Mouse (Mus musculus) adrenal gland, adult 2 months (tissue): Measurements from ENCODE around the gene Pga5. TPM values are rescaled to one million over a fixed set of nuclear protein-coding genes. Genes with fewer than 3 reads are reported as not detected.

ENCODE experiments used
- DNase-seq: peaks from one replicate; pipeline ENCODE4 v3.0.0; 2021
- long read RNA-seq: library from polyadenylated mRNA; stranded (forward); transcript quantifications from one replicate; pipeline ENCODE4 v2.0.0, GENCODE M21; 2021
- polyA plus RNA-seq: library from polyadenylated mRNA; depleted of rRNA; stranded (reverse); fragments of >200 nt; gene quantifications from 2 replicates; pipeline ENCODE4 v1.2.3, GENCODE M21; 2012; rRNA removed
- total RNA-seq, 2 experiments: library from RNA; stranded (reverse); gene quantifications; 2 replicates each; pipeline ENCODE4 v1.2.3; 2021

The Pga5 gene
- total RNA-seq (not detected), polyA plus RNA-seq (not detected in 2 replicates)
- long read RNA-seq = 0 reads

GRCm38 (mm10) chr19:10677915-10678771 is at the start of gene Pga5:
Gene Pga5 (minus strand): TSS chr19:10678071.
- peak; percentile 83 for DNase-seq

DNA sequence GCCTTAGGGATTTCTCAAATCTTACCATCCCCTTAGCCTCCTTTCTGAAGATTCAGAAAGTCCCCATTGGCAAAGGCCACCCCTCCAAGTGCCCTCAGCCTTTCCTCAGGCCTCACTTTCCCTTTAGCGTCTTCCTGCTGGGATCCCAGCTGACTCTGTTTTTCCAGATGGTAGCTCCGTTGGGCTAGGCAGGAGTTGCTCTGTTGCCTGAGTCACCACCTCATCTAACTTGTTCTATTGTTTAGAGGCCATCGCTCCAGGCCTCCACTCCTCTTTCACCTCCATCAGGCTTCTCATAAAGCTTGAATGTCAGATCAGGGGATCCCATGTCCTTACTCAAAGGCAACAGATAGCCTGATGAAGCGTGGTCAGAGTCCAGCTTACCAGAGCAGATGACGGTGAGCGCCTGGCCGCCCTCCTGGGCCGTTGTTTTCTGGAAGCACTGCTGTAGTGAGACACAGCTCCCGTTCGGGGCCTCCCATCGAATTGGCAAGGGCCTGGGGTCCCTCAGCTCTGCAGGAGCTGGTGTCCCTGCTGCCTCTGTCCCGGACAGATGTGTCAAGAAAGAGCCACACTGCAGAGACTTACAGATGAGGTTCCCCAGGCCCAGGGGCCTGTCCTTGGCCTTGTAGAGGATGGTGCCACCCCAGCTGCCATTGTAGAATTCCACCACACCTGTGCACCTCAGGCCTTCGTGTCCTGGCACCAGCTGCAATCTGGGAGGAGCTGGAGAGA is 46.9 kb upstream of the Pga5 start:
- DNase-seq = no peak

DNA sequence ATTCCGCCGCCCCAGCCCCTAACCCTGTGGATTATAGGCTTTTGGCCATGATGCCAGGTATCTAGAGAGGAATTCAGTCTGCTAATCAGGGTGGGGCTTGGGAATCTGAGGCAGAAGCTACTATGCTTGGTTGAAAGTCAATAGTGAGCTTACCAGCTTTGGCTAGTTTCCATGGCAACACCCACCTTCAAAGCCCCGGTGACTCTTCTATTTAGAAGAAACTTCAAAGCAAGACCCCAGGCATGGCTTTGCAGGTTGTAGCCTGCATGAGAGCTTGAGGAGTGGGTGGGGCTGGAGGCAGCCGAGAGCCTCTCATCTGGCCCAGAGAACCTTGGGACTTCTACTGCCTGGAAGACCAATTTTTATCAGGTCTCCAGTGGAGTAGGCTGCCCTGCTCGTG is 45.8 kb upstream of the Pga5 start:
- no peak for DNase-seq

DNA sequence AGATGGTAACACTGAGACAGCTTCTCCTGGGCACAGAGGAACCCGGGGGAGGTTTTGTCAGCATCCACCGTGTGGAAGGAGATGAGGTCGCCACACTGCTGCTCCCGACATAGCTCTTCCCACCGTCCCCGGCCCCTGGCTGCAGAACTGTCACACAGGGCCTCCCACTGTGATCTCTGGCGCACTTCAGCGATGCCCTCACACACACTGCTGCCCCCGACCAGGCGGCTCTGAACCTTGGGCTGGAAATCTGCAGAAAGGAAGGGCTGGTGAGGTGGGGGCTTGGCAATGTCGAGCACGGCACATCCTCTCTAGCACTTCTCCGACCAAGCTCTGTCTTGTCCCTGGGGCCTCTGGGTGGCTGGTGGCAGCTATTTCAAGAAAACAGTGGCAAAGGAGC is 45.2 kb upstream of the Pga5 start:
- no peak for DNase-seq

DNA sequence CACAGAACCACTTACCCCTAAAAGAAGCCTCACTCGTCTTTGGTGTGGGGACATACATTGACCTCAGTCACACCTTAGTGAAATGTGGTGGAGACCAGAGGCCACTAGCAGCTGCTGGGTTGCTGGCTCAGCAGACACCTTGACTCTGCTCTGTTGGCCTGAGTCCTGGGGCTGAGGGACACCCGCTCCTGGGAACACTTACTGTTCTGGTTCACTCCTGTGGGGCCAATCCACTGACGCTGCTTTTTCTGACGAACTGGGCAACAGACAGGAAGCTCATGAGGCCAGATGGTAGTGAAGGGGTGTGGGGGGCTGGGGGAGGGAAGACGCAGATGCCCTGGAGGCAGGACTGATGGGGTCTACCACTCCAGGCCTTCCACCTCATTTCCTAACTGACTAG is 43.2 kb upstream of the Pga5 start:
- no peak for DNase-seq

GRCm38 (mm10) chr19:10720524-10720923 is 42.7 kb upstream of the Pga5 start:
- DNase-seq = no peak

- DNase-seq = no peak
Measured at GRCm38 (mm10) chr19:10719751-10720150, 41.9 kb upstream of the Pga5 start.

- peak; percentile 28 for DNase-seq
Measured at GRCm38 (mm10) chr19:10718251-10718775, 40.4 kb upstream of the Pga5 start.

- DNase-seq = no peak
Measured at GRCm38 (mm10) chr19:10715476-10715875, 37.6 kb upstream of the Pga5 start.

GRCm38 (mm10) chr19:10714682-10715475 is 37.0 kb upstream of the Pga5 start:
- DNase-seq = peak; percentile 61

DNA sequence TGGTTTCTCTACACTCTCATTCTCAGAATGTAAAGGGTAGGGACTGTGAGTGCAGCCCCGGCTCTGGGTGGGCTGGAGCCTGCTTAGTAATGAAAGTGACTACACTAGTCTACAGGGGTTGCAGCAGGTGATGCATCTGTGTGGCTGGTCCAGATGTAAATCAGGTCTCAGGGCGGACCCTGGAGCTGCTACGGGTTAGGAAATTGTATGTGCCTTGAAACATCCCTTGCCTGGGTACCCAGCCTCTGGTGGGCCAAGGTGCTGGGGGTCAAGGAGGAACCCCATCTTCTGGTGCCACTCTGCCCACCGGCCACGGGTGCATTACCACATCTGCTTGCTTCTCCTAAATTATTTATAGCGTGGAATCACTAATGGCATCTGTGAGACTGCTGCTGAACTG is 36.3 kb upstream of the Pga5 start:
- DNase-seq = no peak

GRCm38 (mm10) chr19:10713551-10713950 is 35.7 kb upstream of the Pga5 start:
- no peak for DNase-seq

DNA sequence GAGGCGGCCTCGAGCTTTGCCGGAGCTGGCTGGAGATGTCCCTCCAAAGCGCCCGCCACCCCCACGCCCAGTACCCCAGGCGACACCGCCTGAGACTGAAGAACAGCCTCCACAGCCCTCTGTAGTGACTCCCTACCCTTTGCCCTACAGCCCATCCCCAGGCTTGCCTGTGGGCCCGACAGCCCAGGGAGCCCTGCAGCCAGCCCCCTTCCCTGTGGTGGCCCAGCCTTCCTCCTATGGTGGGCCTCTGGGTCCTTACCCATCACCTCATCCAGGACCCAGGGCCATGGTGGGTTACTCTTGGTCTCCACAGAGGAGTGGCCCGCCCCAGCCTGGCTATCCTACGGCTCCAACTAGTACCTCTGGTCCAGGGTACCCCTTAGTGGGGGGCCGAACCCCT is 34.8 kb upstream of the Pga5 start:
- no peak for DNase-seq

- DNase-seq = no peak
Measured at GRCm38 (mm10) chr19:10712194-10712593, 34.3 kb upstream of the Pga5 start.

- no peak for DNase-seq
Measured at GRCm38 (mm10) chr19:10710751-10711150, 32.9 kb upstream of the Pga5 start.

DNA sequence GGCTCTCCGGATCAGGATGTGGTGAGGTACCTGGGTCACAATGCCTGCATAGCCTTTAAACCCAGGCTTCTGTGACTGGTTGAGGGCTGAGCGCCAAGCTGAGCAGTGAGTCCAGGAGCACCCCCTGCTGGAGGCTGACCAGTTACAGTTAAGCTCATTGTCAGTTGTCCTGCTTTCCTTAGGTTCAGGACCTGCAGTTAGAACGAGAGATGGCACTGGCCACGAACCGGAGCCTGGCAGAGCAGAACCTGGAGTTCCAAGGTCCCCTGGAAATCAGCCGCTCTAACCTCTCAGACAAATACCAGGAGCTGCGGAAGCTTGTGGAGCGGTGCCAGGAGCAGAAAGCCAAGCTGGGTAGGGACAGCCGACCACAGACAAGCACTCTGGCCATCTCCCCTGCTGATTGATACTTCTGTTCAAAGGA is 32.2 kb upstream of the Pga5 start:
- peak; percentile 63 for DNase-seq

GRCm38 (mm10) chr19:10709360-10710087 is 31.7 kb upstream of the Pga5 start:
- DNase-seq = peak; percentile 95

DNA sequence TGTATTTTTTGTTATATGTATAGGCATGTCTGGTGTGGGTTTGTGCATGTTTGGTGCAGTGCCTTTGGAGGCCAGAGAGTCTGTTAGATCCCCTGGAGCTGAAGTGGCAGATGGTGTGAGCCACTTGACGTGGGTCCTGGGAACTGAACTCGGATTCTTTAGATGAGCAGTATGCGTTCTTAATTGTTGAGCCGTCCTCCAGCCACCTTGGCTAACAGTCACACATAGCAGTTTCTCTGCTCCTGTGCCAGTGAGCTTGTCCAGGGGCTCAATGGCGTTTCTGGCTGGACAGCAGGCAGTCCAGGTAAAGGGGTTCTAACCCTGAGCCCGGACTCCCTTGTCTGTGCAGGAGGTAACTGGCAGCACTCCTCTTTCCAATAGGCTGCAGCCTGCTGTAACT is 31.0 kb upstream of the Pga5 start:
- no peak for DNase-seq

DNA sequence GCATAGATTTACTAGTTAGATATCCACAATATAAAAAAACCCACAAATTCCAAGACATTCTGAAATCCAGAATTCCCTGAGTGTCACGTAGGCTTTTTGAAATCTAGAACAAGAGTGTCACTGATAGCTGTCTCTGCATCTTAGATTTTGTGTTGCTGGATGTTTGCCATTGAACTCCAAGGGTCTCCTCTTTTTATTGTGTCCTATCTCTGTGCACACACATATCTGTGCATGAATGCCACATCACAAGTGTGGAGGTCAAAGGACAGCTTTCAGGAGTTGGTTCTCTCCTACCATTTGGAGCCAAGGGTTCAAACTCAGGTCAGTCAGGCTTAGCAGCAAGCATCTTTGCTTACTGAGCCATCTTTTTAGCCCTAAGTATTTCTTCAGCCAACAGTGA is 30.0 kb upstream of the Pga5 start:
- no peak for DNase-seq

DNA sequence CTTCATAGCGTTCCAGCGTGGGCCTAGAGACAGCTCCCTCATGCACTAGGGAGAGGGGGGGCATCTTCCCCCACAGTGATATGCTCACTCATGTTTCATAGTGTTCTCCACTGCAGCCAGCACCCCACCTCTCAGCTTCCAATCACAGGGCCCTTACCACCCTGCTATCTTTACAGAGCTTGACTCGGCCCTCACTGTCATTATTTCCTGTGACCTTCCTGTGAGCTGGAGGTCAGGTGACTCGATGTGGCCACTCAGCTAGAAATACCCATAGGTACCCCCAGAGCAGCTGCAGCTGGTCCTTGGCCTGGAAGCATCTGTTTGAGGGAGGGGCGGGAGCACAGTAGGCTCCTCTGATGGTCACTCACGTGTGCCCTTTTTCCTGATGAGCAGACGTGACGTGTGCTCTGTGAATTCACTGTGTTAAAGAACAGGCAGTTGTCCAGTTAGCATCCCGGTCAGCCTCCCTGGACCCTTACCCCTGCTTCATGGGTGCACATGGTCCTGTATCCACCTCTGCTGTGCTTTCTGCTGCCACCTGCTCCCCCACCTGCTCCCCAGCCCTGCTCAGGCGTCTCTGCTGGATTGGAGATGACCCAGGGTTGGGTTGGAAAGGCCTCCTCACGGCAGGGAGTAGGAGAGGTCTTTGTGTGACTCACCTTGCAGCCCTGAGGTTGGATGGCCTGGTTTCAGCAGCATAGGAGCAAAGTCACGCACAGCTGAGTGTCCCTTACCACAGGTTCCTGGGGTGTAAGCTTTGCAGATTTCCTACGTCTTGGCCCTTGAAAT is 29.4 kb upstream of the Pga5 start:
- DNase-seq = peak; percentile 24

GRCm38 (mm10) chr19:10703470-10703869 is 25.6 kb upstream of the Pga5 start:
- DNase-seq = peak; percentile 65
